Mouse (Mus musculus): Measurements from ENCODE around the gene Mad2l2.

The Mad2l2 gene

GRCm38 (mm10) chr4:148130133-148130532 lies at the start of gene Mad2l2:
TSS of gene Mad2l2 (plus strand) at chr4:148130384.
- DNase-seq (ENCODE audit: low read depth, low spot score): no peak

GRCm38 (mm10) chr4:148080597-148080973 lies 49.6 kb upstream of the Mad2l2 start:
- DNase-seq (ENCODE audit: low read depth, low spot score): no peak

- DNase-seq (ENCODE audit: low read depth, low spot score): no peak
Observed at GRCm38 (mm10) chr4:148081201-148081600, 49.0 kb upstream of the Mad2l2 start.

- DNase-seq (ENCODE audit: low read depth, low spot score): peak; percentile 61
Observed at GRCm38 (mm10) chr4:148082257-148083044, 47.7 kb upstream of the Mad2l2 start.

GRCm38 (mm10) chr4:148083176-148083899 lies 46.8 kb upstream of the Mad2l2 start:
- DNase-seq (ENCODE audit: low read depth, low spot score): no peak

- no peak for DNase-seq (ENCODE audit: low read depth, low spot score)
Observed at GRCm38 (mm10) chr4:148084261-148084714, 45.9 kb upstream of the Mad2l2 start.

GRCm38 (mm10) chr4:148085131-148085906 lies 44.9 kb upstream of the Mad2l2 start:
- no peak for DNase-seq (ENCODE audit: low read depth, low spot score)

- no peak for DNase-seq (ENCODE audit: low read depth, low spot score)
Observed at GRCm38 (mm10) chr4:148085907-148086305, 44.3 kb upstream of the Mad2l2 start.

- DNase-seq (ENCODE audit: low read depth, low spot score): no peak
Observed at GRCm38 (mm10) chr4:148087091-148087906, 42.9 kb upstream of the Mad2l2 start.

- peak; percentile 75 for DNase-seq (ENCODE audit: low read depth, low spot score)
Observed at GRCm38 (mm10) chr4:148087907-148088527, 42.2 kb upstream of the Mad2l2 start, which contains the start of gene Agtrap. TSS of gene Agtrap (minus strand) at chr4:148088031.

- no peak for DNase-seq (ENCODE audit: low read depth, low spot score)
Observed at GRCm38 (mm10) chr4:148089166-148089565, 41.0 kb upstream of the Mad2l2 start.

GRCm38 (mm10) chr4:148091181-148091580 lies 39.0 kb upstream of the Mad2l2 start:
- DNase-seq (ENCODE audit: low read depth, low spot score): no peak

- no peak for DNase-seq (ENCODE audit: low read depth, low spot score)
Observed at GRCm38 (mm10) chr4:148092551-148093271, 37.5 kb upstream of the Mad2l2 start.

GRCm38 (mm10) chr4:148094161-148094560 lies 36.0 kb upstream of the Mad2l2 start:
- no peak for DNase-seq (ENCODE audit: low read depth, low spot score)

- no peak for DNase-seq (ENCODE audit: low read depth, low spot score)
Observed at GRCm38 (mm10) chr4:148095081-148095480, 35.1 kb upstream of the Mad2l2 start.

GRCm38 (mm10) chr4:148097936-148098335 lies 32.2 kb upstream of the Mad2l2 start:
- DNase-seq (ENCODE audit: low read depth, low spot score): no peak

GRCm38 (mm10) chr4:148098666-148099065 lies 31.5 kb upstream of the Mad2l2 start:
- DNase-seq (ENCODE audit: low read depth, low spot score): no peak

GRCm38 (mm10) chr4:148101801-148102527 lies 28.2 kb upstream of the Mad2l2 start:
- peak; percentile 67 for DNase-seq (ENCODE audit: low read depth, low spot score)

GRCm38 (mm10) chr4:148104146-148104545 lies 26.0 kb upstream of the Mad2l2 start:
- DNase-seq (ENCODE audit: low read depth, low spot score): no peak
